ENCODE assay signal across 21 mouse cellular contexts in the genomic region with DNA sequence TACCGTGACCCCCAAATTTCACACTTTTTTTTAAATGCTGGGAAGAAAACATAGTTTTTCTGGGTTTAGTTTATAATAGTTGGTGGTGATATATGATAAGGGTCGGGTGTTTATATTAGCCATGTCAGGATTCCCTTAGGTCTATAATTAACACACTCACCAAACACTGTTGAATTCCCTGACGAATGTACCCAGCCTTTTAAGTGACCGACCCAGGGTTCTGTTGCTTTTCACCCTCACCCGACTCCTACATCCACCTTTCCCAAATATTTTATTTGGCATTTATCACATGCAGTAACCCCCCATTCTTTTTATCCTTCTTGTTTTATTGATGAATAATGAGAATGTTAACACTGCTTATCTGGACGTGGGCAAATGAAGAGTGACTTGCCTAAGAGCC.
DNase-seq lines count a peak whose midpoint lies in the region; ATAC-seq and TF ChIP-seq lines count a peak whose summit lies in the region.
"Had no signal": no experiment of that assay in that cellular context is flagged by ENCODE, and none has a peak within 500 bp of the region (broad histone marks: within the 10 kb centered on the region; RNA-seq: fewer than 3 reads in every experiment).

No protein-coding gene starts in this region.

- ATAC-seq in stomach, embryonic 14.5 days (ENCODE audit: insufficient number of reproducible peaks, insufficient read depth, low FRiP score, low read depth) = peak; percentile 72; the same call in 1 of the 2 replicates
- no peak for ATAC-seq in stomach, postnatal 0 days (ENCODE audit: low FRiP score, low TSS enrichment)
- peak; percentile 73 for ATAC-seq in stomach, embryonic 15.5 days (ENCODE audit: insufficient read depth, low FRiP score, low read depth)
- ATAC-seq in stomach, embryonic 16.5 days (ENCODE audit: insufficient read depth, low FRiP score) = peak; percentile 53; the same call in 1 of the 2 replicates
- no peak for ATAC-seq in intestine, postnatal 0 days
- ATAC-seq: activated CD4-positive, CD25-positive, alpha-beta regulatory T cell, adult 4 months; CD4-positive, CD25-positive, alpha-beta regulatory T cell, adult 4 months; Patski had no signal

- no peak overlapping the region for H3K4me3 ChIP-seq in stomach, embryonic 14.5 days (ENCODE audit: low read depth, low read length)
- H3K4me3 ChIP-seq in stomach, postnatal 0 days (ENCODE audit: low read depth, low read length) = no peak overlapping the region
- H3K4me3 ChIP-seq in stomach, embryonic 15.5 days (replicated peaks) = no peak overlapping the region
- H3K4me3 ChIP-seq in stomach, embryonic 16.5 days (replicated peaks; ENCODE audit: low read length) = no peak overlapping the region
- H3K4me3 ChIP-seq in intestine, postnatal 0 days (ENCODE audit: low read depth, low read length) = no peak overlapping the region

- no peak overlapping the region for H3K4me2 ChIP-seq in stomach, embryonic 14.5 days (replicated peaks; ENCODE audit: low read depth, low read length)
- no peak overlapping the region for H3K4me2 ChIP-seq in stomach, postnatal 0 days (replicated peaks; ENCODE audit: low read depth)
- H3K4me2 ChIP-seq in stomach, embryonic 15.5 days = no peak overlapping the region
- H3K4me2 ChIP-seq in stomach, embryonic 16.5 days (ENCODE audit: low read depth, low read length) = no peak overlapping the region
- H3K4me2 ChIP-seq in intestine, postnatal 0 days (replicated peaks; ENCODE audit: low read depth) = no peak overlapping the region

- no peak for TF ChIP-seq EP300 in stomach, postnatal 0 days (optimal IDR thresholded peaks at IDR 0.05)

- no peaks in the 10 kb centered on the region for H3K27me3 ChIP-seq in stomach, embryonic 14.5 days (ENCODE audit: control insufficient read depth, insufficient read depth, low read length)
- no peaks in the 10 kb centered on the region for H3K27me3 ChIP-seq in stomach, postnatal 0 days (ENCODE audit: control insufficient read depth, insufficient read depth, low read length)
- H3K27me3 ChIP-seq in stomach, embryonic 15.5 days (replicated peaks) = no peaks in the 10 kb centered on the region
- no peaks in the 10 kb centered on the region for H3K27me3 ChIP-seq in stomach, embryonic 16.5 days (ENCODE audit: control insufficient read depth, insufficient read depth, low read length)
- H3K27me3 ChIP-seq in intestine, postnatal 0 days (replicated peaks; ENCODE audit: control insufficient read depth, insufficient read depth, low read length) = no peaks in the 10 kb centered on the region
- H3K27me3 ChIP-seq: CH12.LX had no signal

- no peak overlapping the region for H3K27ac ChIP-seq in stomach, embryonic 14.5 days (ENCODE audit: low read length)
- no peak overlapping the region for H3K27ac ChIP-seq in stomach, postnatal 0 days (replicated peaks)
- no peak overlapping the region for H3K27ac ChIP-seq in stomach, embryonic 15.5 days
- H3K27ac ChIP-seq in stomach, embryonic 16.5 days (ENCODE audit: low read length) = no peak overlapping the region
- H3K27ac ChIP-seq in intestine, postnatal 0 days (ENCODE audit: low read depth, low read length) = no peak overlapping the region

- TF ChIP-seq CTCF in stomach, postnatal 0 days (IDR thresholded peaks at IDR 0.05; ENCODE audit: low read depth) = no peak
- no peak for TF ChIP-seq CTCF in intestine, postnatal 0 days (IDR thresholded peaks at IDR 0.05; ENCODE audit: low read depth)

- 22% methylated on average over 6 of the region's 6 CpGs for WGBS in stomach, embryonic 14.5 days
- WGBS in stomach, postnatal 0 days = 19% methylated on average over 6 of the region's 6 CpGs
- 22% methylated on average over 6 of the region's 6 CpGs for WGBS in stomach, embryonic 15.5 days
- WGBS in stomach, embryonic 16.5 days = 26% methylated on average over 6 of the region's 6 CpGs
- WGBS in intestine, postnatal 0 days = 42% methylated on average over 6 of the region's 6 CpGs

- no peak for DNase-seq in stomach, postnatal 0 days (ENCODE audit: low spot score)
- DNase-seq in heart, postnatal 4 days = no peak
- DNase-seq: adrenal gland, adult 2 months; adrenal gland, adult 8-10 months; adrenal gland, postnatal 10 days; adrenal gland, postnatal 14 days; adrenal gland, postnatal 25 days; adrenal gland, postnatal 36 days; B cell, adult 2 months; cerebellum, adult 11 months; cerebellum, adult 11-12 months; cerebellum, adult 18-20 months had no signal

- H3K36me3 ChIP-seq in stomach, embryonic 14.5 days (ENCODE audit: control insufficient read depth, insufficient read depth, low read length) = no peaks in the 10 kb centered on the region
- H3K36me3 ChIP-seq in stomach, postnatal 0 days (ENCODE audit: control insufficient read depth, insufficient read depth, low read length) = no peaks in the 10 kb centered on the region
- H3K36me3 ChIP-seq in stomach, embryonic 15.5 days = no peaks in the 10 kb centered on the region
- H3K36me3 ChIP-seq in stomach, embryonic 16.5 days (ENCODE audit: control insufficient read depth, insufficient read depth, low read length) = no peaks in the 10 kb centered on the region
- H3K36me3 ChIP-seq in intestine, postnatal 0 days (ENCODE audit: control insufficient read depth, insufficient read depth) = no peaks in the 10 kb centered on the region
- H3K36me3 ChIP-seq: G1E had no signal

- no peaks in the 10 kb centered on the region for H3K9me3 ChIP-seq in stomach, embryonic 14.5 days (ENCODE audit: control insufficient read depth, low read depth, low read length)
- H3K9me3 ChIP-seq in stomach, postnatal 0 days (ENCODE audit: control insufficient read depth, low read length) = no peaks in the 10 kb centered on the region
- H3K9me3 ChIP-seq in stomach, embryonic 15.5 days = no peaks in the 10 kb centered on the region
- H3K9me3 ChIP-seq in stomach, embryonic 16.5 days (replicated peaks; ENCODE audit: control insufficient read depth, low read length) = no peaks in the 10 kb centered on the region
- no peaks in the 10 kb centered on the region for H3K9me3 ChIP-seq in intestine, postnatal 0 days (ENCODE audit: control insufficient read depth)

- H3K4me1 ChIP-seq in stomach, embryonic 14.5 days (ENCODE audit: control insufficient read depth, insufficient read depth, low read length) = peaks cover 3% of the 10 kb centered on the region; the same call in 1 of the 2 replicates
- no peaks in the 10 kb centered on the region for H3K4me1 ChIP-seq in stomach, postnatal 0 days (replicated peaks; ENCODE audit: control insufficient read depth, insufficient read depth)
- H3K4me1 ChIP-seq in stomach, embryonic 15.5 days = no peaks in the 10 kb centered on the region
- H3K4me1 ChIP-seq in stomach, embryonic 16.5 days (ENCODE audit: control insufficient read depth, insufficient read depth, low read length) = no peaks in the 10 kb centered on the region
- no peaks in the 10 kb centered on the region for H3K4me1 ChIP-seq in intestine, postnatal 0 days (replicated peaks; ENCODE audit: control insufficient read depth, insufficient read depth, low read length)

- no peak overlapping the region for H3K9ac ChIP-seq in stomach, embryonic 14.5 days (replicated peaks; ENCODE audit: low read depth, low read length)
- no peak overlapping the region for H3K9ac ChIP-seq in stomach, postnatal 0 days (ENCODE audit: low read length)
- no peak overlapping the region for H3K9ac ChIP-seq in stomach, embryonic 15.5 days
- H3K9ac ChIP-seq in stomach, embryonic 16.5 days (ENCODE audit: low read length) = no peak overlapping the region
- H3K9ac ChIP-seq in intestine, postnatal 0 days (ENCODE audit: low read depth, low read length) = no peak overlapping the region

Comparison
In these comparisons a context has a peak if more than half of its experiments do, and no peak if none do; other contexts are left out.
1. ATAC-seq: peak in stomach, embryonic 14.5 days (single experiment), stomach, embryonic 15.5 days (single experiment) and stomach, embryonic 16.5 days (single experiment); none in stomach, postnatal 0 days (single experiment) and intestine, postnatal 0 days (single experiment).